Mouse (Mus musculus): ENCODE data around the gene Fan1. TPM values are rescaled to one million over a fixed set of nuclear protein-coding genes. Genes with fewer than 3 reads are reported as not detected.

The Fan1 gene
- polyA plus RNA-seq, 1 experiment from 2014 or later = 6.5 TPM

DNA sequence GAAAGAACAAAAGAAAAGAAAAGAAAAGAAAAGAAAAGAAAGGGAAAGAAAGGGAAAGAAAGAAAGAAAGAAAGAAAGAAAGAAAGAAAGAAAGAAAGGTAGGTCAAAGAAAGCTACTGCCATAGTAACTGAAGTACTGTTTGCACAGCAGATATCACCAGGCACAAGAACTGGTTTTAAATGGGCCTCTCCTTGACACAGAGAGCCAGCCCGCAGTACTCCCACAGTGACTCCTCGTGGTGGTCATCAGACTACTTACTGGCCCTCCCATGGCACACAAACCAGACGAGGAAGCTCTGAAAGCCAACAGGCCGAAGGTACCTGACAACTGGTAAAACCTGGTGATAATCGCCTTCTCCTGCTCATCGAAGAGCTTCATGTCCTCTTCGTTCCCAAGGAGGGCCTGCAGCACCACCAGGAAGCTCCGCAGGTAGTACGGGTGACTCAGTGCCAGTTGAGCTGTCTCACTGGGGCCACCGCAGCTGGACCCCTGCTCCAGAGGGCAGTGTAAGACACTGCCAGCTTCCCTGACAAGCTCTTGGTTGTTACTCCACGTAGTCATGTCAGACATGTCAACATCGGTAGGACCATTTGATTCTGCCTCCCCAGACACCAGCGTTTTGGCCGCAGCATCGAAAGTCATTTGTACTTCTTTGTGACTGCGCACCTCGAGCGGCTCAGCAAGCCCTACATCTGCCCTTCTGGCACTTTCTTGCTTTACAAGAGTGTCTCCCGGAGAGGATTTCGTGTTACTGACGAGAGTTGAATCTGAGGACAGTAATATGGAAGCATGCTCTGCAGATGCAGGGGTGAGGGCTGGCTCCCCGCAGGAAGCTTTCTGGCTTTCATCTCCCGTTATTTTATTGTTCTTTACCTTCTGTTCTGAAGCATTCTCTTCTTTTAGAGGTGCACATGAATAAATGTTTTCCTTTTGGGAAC, 1.7 kb downstream of the Fan1 start:
- Histone ChIP-seq H3K9ac (replicated peaks; ENCODE audit: low read depth, low read length) (0 out of 2 replicates have a peak overlapping the region, but pooled peaks have one; percentile 2), H3K27me3 (ENCODE audit: control insufficient read depth, insufficient read depth, low read length) (no peaks in the 10 kb centered on the region), H3K36me3 (ENCODE audit: control insufficient read depth, insufficient read depth, low read length) (peaks cover 9% of the 10 kb centered on the region; the same call in 1 of the 2 replicates), H3K4me3 (ENCODE audit: low read depth, low read length) (no peak overlapping the region), H3K4me1 (ENCODE audit: control insufficient read depth, insufficient read depth, low read length) (peaks cover 4% of the 10 kb centered on the region; the same call in 1 of the 2 replicates), H3K4me2 (ENCODE audit: low read depth, low read length) (no peak overlapping the region), H3K9me3 (ENCODE audit: control insufficient read depth, low read length) (no peaks in the 10 kb centered on the region), H3K27ac (ENCODE audit: low read depth, low read length) (no peak overlapping the region)
- 87% methylated on average over 23 of the region's 23 CpGs for WGBS
- ATAC-seq (ENCODE audit: low read depth) = no peak

DNA sequence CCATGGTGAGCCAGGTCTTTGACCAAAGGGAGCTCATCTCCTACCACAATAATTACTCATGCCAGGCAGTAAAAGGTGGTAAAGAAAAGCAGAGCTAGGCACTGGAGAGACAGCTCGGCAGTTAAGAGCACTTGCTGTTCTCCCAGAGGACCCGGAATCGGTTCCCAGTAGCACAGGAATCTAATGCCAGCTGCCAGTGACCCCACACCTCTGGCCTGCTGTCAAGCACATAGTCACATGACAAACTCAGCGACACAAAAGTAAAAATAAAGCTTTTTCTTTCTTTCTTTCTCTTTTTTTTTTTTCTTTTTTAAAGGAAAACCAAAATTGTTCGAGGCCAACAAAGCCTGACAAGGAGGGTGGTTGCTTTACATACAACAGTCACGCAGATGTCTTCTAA, 4.1 kb downstream of the Fan1 start:
- no peaks in the 10 kb centered on the region for H3K27me3 ChIP-seq (ENCODE audit: control insufficient read depth, insufficient read depth, low read length)
- H3K9me3 ChIP-seq (ENCODE audit: control insufficient read depth, low read length) = no peaks in the 10 kb centered on the region
- H3K4me1 ChIP-seq (ENCODE audit: control insufficient read depth, insufficient read depth, low read length) = peaks cover 4% of the 10 kb centered on the region; the same call in 1 of the 2 replicates
- no peak overlapping the region for H3K27ac ChIP-seq (ENCODE audit: low read depth, low read length)
- no peak for ATAC-seq (ENCODE audit: low read depth)
- peaks cover 5% of the 10 kb centered on the region; the same call in 1 of the 2 replicates for H3K36me3 ChIP-seq (ENCODE audit: control insufficient read depth, insufficient read depth, low read length)
- no peak overlapping the region for H3K4me2 ChIP-seq (ENCODE audit: low read depth, low read length)
- H3K9ac ChIP-seq (replicated peaks; ENCODE audit: low read depth, low read length) = no peak overlapping the region
- H3K4me3 ChIP-seq (ENCODE audit: low read depth, low read length) = no peak overlapping the region
- WGBS = 85% methylated on average over 6 of the region's 6 CpGs

DNA sequence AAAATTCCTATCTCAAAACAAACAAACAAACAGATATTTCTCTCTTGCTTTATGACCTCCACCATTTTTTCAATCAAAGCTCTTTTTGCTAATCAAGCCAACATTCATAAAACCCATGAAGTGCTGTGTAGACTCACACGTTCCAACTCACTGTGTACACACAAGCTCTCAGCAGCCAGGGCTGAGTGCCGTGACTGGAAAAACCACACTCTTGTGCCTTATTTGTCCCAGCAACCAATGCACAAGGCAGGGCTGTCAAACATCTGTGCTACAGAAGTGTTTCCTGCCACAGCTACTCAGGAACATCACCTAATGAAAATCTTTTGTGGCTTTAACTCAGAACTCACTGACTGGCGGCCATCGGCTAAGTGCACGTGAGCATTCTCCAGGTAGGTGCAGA, 8.0 kb downstream of the Fan1 start:
- Histone ChIP-seq H3K4me2 (ENCODE audit: low read depth, low read length) (no peak overlapping the region), H3K9ac (replicated peaks; ENCODE audit: low read depth, low read length) (no peak overlapping the region), H3K36me3 (ENCODE audit: control insufficient read depth, insufficient read depth, low read length) (peaks cover 22% of the 10 kb centered on the region), H3K4me3 (ENCODE audit: low read depth, low read length) (no peak overlapping the region), H3K4me1 (ENCODE audit: control insufficient read depth, insufficient read depth, low read length) (no peaks in the 10 kb centered on the region), H3K9me3 (ENCODE audit: control insufficient read depth, low read length) (no peaks in the 10 kb centered on the region), H3K27ac (ENCODE audit: low read depth, low read length) (no peak overlapping the region), H3K27me3 (ENCODE audit: control insufficient read depth, insufficient read depth, low read length) (no peaks in the 10 kb centered on the region)
- no peak for ATAC-seq (ENCODE audit: low read depth)
- 97% methylated on average over 5 of the region's 5 CpGs for WGBS

DNA sequence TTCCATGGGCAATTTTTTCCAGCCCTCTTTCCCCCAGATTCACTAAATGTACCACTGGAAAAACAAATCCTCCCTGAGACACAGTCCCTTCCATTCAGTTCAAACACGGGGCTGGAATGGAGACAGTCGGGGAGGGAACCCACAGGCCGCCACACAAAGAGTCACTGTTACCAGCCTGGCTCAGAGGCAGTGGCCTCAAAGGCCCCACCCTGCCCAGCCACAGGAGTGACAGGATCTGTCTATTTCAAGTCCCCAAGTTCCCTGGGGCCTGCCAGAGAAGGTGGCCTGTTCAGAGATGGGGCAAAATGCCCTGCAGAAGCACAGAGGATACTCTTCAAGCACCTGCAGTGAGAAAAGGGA, 13.3 kb downstream of the Fan1 start:
- Histone ChIP-seq H3K36me3 (ENCODE audit: control insufficient read depth, insufficient read depth, low read length) (peaks cover 31% of the 10 kb centered on the region; the same call in 1 of the 2 replicates), H3K27ac (ENCODE audit: low read depth, low read length) (peak overlapping the region; percentile 23; the same call in 1 of the 2 replicates), H3K4me1 (ENCODE audit: control insufficient read depth, insufficient read depth, low read length) (no peaks in the 10 kb centered on the region), H3K9me3 (ENCODE audit: control insufficient read depth, low read length) (no peaks in the 10 kb centered on the region), H3K9ac (replicated peaks; ENCODE audit: low read depth, low read length) (no peak overlapping the region), H3K4me3 (ENCODE audit: low read depth, low read length) (no peak overlapping the region), H3K27me3 (ENCODE audit: control insufficient read depth, insufficient read depth, low read length) (no peaks in the 10 kb centered on the region), H3K4me2 (ENCODE audit: low read depth, low read length) (no peak overlapping the region)
- ATAC-seq (ENCODE audit: low read depth) = no peak
- WGBS = 62% methylated on average over 3 of the region's 3 CpGs

DNA sequence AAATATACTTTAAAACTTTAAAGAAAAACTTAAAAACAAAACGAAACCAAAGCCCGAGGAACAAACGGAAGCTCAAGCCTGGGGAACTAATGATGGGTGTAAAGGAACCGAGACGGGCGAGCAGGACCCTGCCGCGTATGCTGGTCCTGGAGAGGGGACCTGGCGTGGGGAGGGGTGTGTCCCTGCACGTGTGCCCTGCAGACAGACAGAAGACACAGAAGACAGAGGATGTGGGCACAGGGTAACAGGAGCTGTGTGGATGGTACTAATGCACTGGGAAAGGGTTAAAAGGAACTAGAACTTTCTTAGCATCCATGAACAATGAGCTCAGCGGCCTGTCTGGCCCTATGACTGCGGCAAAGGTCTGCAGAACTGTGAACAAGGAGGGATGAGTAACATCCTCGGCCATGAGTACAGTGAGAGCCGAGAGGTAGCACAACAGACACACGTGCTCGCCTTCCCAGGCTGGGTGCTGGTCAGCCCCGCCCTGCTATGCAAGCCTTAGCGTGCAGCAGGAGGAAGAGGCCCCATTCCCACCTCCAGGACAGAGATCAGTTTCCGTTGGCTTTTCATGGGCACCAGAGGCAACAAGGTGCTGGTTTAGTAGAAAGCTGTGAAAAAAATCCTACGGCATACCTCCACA, 13.8 kb downstream of the Fan1 start:
- Histone ChIP-seq H3K36me3 (ENCODE audit: control insufficient read depth, insufficient read depth, low read length) (peaks cover 31% of the 10 kb centered on the region; the same call in 1 of the 2 replicates), H3K4me1 (ENCODE audit: control insufficient read depth, insufficient read depth, low read length) (no peaks in the 10 kb centered on the region), H3K4me3 (ENCODE audit: low read depth, low read length) (no peak overlapping the region), H3K4me2 (ENCODE audit: low read depth, low read length) (no peak overlapping the region), H3K9me3 (ENCODE audit: control insufficient read depth, low read length) (no peaks in the 10 kb centered on the region), H3K27ac (ENCODE audit: low read depth, low read length) (peak overlapping the region; percentile 24; the same call in 1 of the 2 replicates), H3K27me3 (ENCODE audit: control insufficient read depth, insufficient read depth, low read length) (no peaks in the 10 kb centered on the region), H3K9ac (replicated peaks; ENCODE audit: low read depth, low read length) (no peak overlapping the region)
- 85% methylated on average over 20 of the region's 20 CpGs for WGBS
- ATAC-seq (ENCODE audit: low read depth) = peak; percentile 46; the same call in 1 of the 2 replicates

DNA sequence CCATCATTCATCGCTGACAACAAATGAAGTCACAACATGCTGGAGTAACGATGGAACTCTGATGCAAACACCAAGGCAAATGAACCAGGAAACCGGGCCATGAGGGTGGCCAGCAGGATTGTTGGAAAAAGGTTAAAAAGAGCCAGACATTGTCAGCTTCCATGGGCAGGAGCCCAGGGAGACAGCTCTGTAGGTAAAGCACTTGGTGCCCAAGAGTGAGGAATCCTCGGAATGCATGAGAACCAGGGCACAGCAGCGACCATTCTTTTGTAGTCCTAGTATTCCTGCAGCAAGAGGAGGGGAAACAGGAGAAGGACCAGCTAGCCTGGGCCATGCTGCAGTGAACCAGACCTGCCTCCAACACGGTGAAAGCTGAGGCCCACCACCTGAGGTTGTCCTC, 15.2 kb downstream of the Fan1 start:
- Histone ChIP-seq H3K36me3 (ENCODE audit: control insufficient read depth, insufficient read depth, low read length) (peaks cover 31% of the 10 kb centered on the region; the same call in 1 of the 2 replicates), H3K9me3 (ENCODE audit: control insufficient read depth, low read length) (no peaks in the 10 kb centered on the region), H3K27ac (ENCODE audit: low read depth, low read length) (no peak overlapping the region), H3K27me3 (ENCODE audit: control insufficient read depth, insufficient read depth, low read length) (no peaks in the 10 kb centered on the region), H3K4me1 (ENCODE audit: control insufficient read depth, insufficient read depth, low read length) (no peaks in the 10 kb centered on the region), H3K9ac (replicated peaks; ENCODE audit: low read depth, low read length) (no peak overlapping the region), H3K4me2 (ENCODE audit: low read depth, low read length) (no peak overlapping the region), H3K4me3 (ENCODE audit: low read depth, low read length) (no peak overlapping the region)
- 90% methylated on average over 6 of the region's 6 CpGs for whole genome bisulfite sequencing
- no peak for ATAC-seq (ENCODE audit: low read depth)

DNA sequence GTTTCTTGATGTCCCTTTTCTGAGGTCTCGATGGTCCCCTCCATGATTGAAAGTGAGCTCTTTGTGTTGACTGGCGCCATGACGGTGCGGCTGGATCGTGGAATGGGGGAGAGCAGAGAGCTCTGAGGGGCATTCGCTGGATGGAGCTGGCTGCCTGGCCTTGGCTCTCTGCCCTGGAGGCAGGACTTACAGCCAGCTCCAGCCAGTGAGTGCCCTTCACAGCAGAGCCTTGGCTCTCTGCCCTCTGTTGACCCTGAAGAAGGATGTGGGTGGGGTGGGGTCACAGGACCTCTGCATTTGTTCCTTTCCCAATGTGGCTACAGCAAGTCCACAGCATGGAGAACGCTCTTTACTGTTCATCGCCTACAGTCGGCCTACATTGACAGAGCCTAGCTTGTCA, 16.5 kb downstream of the Fan1 start:
- Histone ChIP-seq H3K36me3 (ENCODE audit: control insufficient read depth, insufficient read depth, low read length) (peaks cover 29% of the 10 kb centered on the region; the same call in 1 of the 2 replicates), H3K9ac (replicated peaks; ENCODE audit: low read depth, low read length) (no peak overlapping the region), H3K4me3 (ENCODE audit: low read depth, low read length) (no peak overlapping the region), H3K27ac (ENCODE audit: low read depth, low read length) (no peak overlapping the region), H3K4me1 (ENCODE audit: control insufficient read depth, insufficient read depth, low read length) (no peaks in the 10 kb centered on the region), H3K27me3 (ENCODE audit: control insufficient read depth, insufficient read depth, low read length) (no peaks in the 10 kb centered on the region), H3K4me2 (ENCODE audit: low read depth, low read length) (no peak overlapping the region), H3K9me3 (ENCODE audit: control insufficient read depth, low read length) (no peaks in the 10 kb centered on the region)
- WGBS = 78% methylated on average over 9 of the region's 9 CpGs
- no peak for ATAC-seq (ENCODE audit: low read depth)

DNA sequence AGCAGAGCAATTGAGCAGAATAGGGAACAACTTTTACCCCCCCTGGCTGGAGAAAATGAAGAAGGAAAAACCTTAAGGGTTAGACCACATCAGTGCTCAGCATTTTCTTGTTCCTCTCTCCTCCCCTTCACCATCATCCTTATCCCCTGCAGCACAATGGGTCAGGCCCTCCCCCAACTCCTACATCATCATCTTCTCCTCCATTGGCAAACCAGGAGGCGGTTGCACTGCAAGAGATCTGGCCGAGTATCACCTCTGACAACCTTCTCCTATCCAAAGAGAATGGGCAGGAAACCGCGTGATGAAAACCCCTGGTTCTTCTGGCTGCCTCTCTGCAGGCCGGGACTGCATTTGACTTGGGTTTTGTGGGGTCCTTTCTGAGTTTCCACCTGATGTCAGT, 17.2 kb downstream of the Fan1 start:
- no peaks in the 10 kb centered on the region for H3K27me3 ChIP-seq (ENCODE audit: control insufficient read depth, insufficient read depth, low read length)
- peaks cover 22% of the 10 kb centered on the region; the same call in 1 of the 2 replicates for H3K36me3 ChIP-seq (ENCODE audit: control insufficient read depth, insufficient read depth, low read length)
- no peak overlapping the region for H3K9ac ChIP-seq (replicated peaks; ENCODE audit: low read depth, low read length)
- no peaks in the 10 kb centered on the region for H3K4me1 ChIP-seq (ENCODE audit: control insufficient read depth, insufficient read depth, low read length)
- H3K9me3 ChIP-seq (ENCODE audit: control insufficient read depth, low read length) = no peaks in the 10 kb centered on the region
- no peak for ATAC-seq (ENCODE audit: low read depth)
- H3K4me3 ChIP-seq (ENCODE audit: low read depth, low read length) = no peak overlapping the region
- H3K4me2 ChIP-seq (ENCODE audit: low read depth, low read length) = no peak overlapping the region
- H3K27ac ChIP-seq (ENCODE audit: low read depth, low read length) = no peak overlapping the region
- WGBS = 91% methylated on average over 5 of the region's 5 CpGs

DNA sequence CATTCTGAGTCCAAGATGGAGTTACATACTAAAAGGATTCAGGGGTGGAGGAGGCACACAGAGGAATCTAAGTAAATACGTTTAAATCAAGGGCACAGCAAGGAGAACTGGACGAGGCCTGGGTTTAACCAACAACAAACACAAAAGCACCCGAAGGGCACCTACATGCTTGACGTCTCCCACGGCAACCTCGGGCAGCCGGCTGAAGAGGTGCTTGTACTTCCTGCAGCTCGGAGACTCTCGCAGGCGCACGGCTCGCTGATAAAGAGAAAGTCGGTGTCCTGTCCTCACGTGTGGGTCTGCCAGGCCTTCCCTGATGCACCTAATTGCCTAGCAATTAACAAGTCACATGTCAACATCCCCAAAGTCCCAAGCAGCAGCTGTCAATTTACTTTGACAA, 19.7 kb downstream of the Fan1 start:
- no peak for ATAC-seq (ENCODE audit: low read depth)
- H3K9me3 ChIP-seq (ENCODE audit: control insufficient read depth, low read length) = no peaks in the 10 kb centered on the region
- H3K27ac ChIP-seq (ENCODE audit: low read depth, low read length) = no peak overlapping the region
- 30% methylated on average over 14 of the region's 14 CpGs for WGBS
- no peak overlapping the region for H3K4me2 ChIP-seq (ENCODE audit: low read depth, low read length)
- H3K4me1 ChIP-seq (ENCODE audit: control insufficient read depth, insufficient read depth, low read length) = no peaks in the 10 kb centered on the region
- no peaks in the 10 kb centered on the region for H3K27me3 ChIP-seq (ENCODE audit: control insufficient read depth, insufficient read depth, low read length)
- H3K9ac ChIP-seq (replicated peaks; ENCODE audit: low read depth, low read length) = no peak overlapping the region
- H3K36me3 ChIP-seq (ENCODE audit: control insufficient read depth, insufficient read depth, low read length) = peaks cover 14% of the 10 kb centered on the region; the same call in 1 of the 2 replicates
- H3K4me3 ChIP-seq (ENCODE audit: low read depth, low read length) = no peak overlapping the region

All from neural tube, embryonic 14.5 days (tissue).